Comparison of ENCODE assay signal across 7 mouse cellular contexts in the genomic region with DNA sequence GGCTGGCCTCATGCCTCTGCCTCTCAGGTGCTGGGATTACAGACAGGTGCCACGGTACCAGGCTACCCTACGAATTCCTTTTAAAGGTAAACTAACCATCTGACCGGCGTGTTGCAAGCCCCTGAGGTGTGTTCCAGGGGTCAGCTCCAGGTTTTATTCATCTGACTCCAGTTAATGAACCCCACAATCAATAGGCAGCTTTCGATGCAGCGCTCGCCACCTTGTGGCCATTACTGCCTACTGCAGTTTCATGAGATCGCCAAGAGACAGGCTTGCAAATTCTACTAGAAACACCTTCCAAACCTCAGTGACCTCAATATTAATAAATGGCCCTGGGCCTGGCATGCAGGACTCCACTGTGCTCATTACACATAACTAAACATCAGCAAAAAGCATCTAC. TPM values are rescaled to one million over a fixed set of nuclear protein-coding genes. Genes with fewer than 3 reads are reported as not detected.
DNase-seq lines count a peak whose midpoint lies in the region; ATAC-seq and TF ChIP-seq lines count a peak whose summit lies in the region.

No protein-coding gene starts in this region.

- peak; percentile 44 for DNase-seq in urinary bladder, postnatal 25 days (ENCODE audit: low spot score)
- DNase-seq in urinary bladder, postnatal 10 days (ENCODE audit: low spot score) = no peak
- DNase-seq in embryonic facial prominence, embryonic 14.5 days (ENCODE audit: low spot score) = peak; percentile 38
- DNase-seq in kidney, postnatal 14 days = peak; percentile 50
- peak; percentile 51 for DNase-seq in lung, adult 2 months
- DNase-seq in right cerebral cortex, postnatal 14 days = peak; percentile 60

- no peak overlapping the region for H3K4me2 ChIP-seq in embryonic facial prominence, embryonic 14.5 days (ENCODE audit: low read depth, low read length)

- no peak overlapping the region for H3K27ac ChIP-seq in bone marrow macrophage, adult 2 months (ENCODE audit: insufficient read depth, low read depth, low read length)
- no peak overlapping the region for H3K27ac ChIP-seq in embryonic facial prominence, embryonic 14.5 days (replicated peaks; ENCODE audit: low read depth, low read length)

- no peak for ATAC-seq in embryonic facial prominence, embryonic 14.5 days (ENCODE audit: low read depth)

- no peaks in the 10 kb centered on the region for H3K27me3 ChIP-seq in embryonic facial prominence, embryonic 14.5 days (replicated peaks; ENCODE audit: control insufficient read depth, insufficient read depth, low read length)

- TF ChIP-seq CTCF in bone marrow macrophage, adult 2 months (IDR thresholded peaks at IDR 0.05; ENCODE audit: low read depth, low read length) = peak; percentile 91
- TF ChIP-seq CTCF in lung, adult 2 months (IDR thresholded peaks at IDR 0.05; ENCODE audit: insufficient read depth, low read length) = peak; percentile 84

- H3K9me3 ChIP-seq in embryonic facial prominence, embryonic 14.5 days (ENCODE audit: control insufficient read depth, low read length) = no peaks in the 10 kb centered on the region

- H3K4me1 ChIP-seq in bone marrow macrophage, adult 2 months (ENCODE audit: control insufficient read depth, insufficient read depth, low read length) = no peaks in the 10 kb centered on the region
- no peaks in the 10 kb centered on the region for H3K4me1 ChIP-seq in embryonic facial prominence, embryonic 14.5 days (ENCODE audit: control insufficient read depth, insufficient read depth, low read length)
- no peaks in the 10 kb centered on the region for H3K4me1 ChIP-seq in lung, adult 2 months (ENCODE audit: control insufficient read depth, insufficient read depth, low read length)

- H3K9ac ChIP-seq in embryonic facial prominence, embryonic 14.5 days (ENCODE audit: low read depth, low read length) = no peak overlapping the region

- TF ChIP-seq POLR2A in bone marrow macrophage, adult 2 months (IDR thresholded peaks at IDR 0.05; ENCODE audit: borderline replicate concordance, low read depth, low read length) = no peak
- TF ChIP-seq POLR2A in lung, adult 2 months (IDR thresholded peaks at IDR 0.05; ENCODE audit: borderline replicate concordance, extremely low read depth, low read depth, low read length) = no peak

- no peak overlapping the region for H3K4me3 ChIP-seq in bone marrow macrophage, adult 2 months (ENCODE audit: insufficient read depth, low read length)
- no peak overlapping the region for H3K4me3 ChIP-seq in embryonic facial prominence, embryonic 14.5 days (ENCODE audit: low read depth, low read length)
- no peak overlapping the region for H3K4me3 ChIP-seq in lung, adult 2 months (replicated peaks; ENCODE audit: extremely low read depth, low read depth, low read length)

- H3K36me3 ChIP-seq in embryonic facial prominence, embryonic 14.5 days (ENCODE audit: control insufficient read depth, insufficient read depth, low read length) = no peaks in the 10 kb centered on the region

- 19% methylated on average over 8 of the region's 8 CpGs for WGBS in embryonic facial prominence, embryonic 14.5 days
- WGBS in lung, adult 2 months = 15% methylated on average over 8 of the region's 8 CpGs

RNA-seq across cellular contexts. Expression of gene Pla2g4d, which starts 9.0 kb away (rescaled TPM):
- polyA plus RNA-seq in bone marrow macrophage, adult 2 months (2012; ENCODE audit: insufficient read depth, insufficient read length, missing spikeins) = not detected in 2 replicates
- polyA plus RNA-seq in embryonic facial prominence, embryonic 14.5 days (2014; fragmentation: Nextera tagmentation; extraction: Ambion mirVana) = 0.07 and 0.15 TPM in 2 replicates
- polyA plus RNA-seq in lung, adult 2 months (2012; rRNA removed) = 2.2 TPM in 1 of 2 replicates, not detected in the other

RNA-seq across cellular contexts. Expression of gene Pla2g4f, which starts 34.0 kb away (rescaled TPM):
- not detected in 2 replicates for polyA plus RNA-seq in bone marrow macrophage, adult 2 months (2012; ENCODE audit: insufficient read depth, insufficient read length, missing spikeins)
- 1.7 and 2.5 TPM in 2 replicates for polyA plus RNA-seq in embryonic facial prominence, embryonic 14.5 days (2014; fragmentation: Nextera tagmentation; extraction: Ambion mirVana)
- 4.4 and 12.4 TPM in 2 replicates for polyA plus RNA-seq in lung, adult 2 months (2012; rRNA removed)

RNA-seq across cellular contexts. Expression of gene Pla2g4e, which starts 34.8 kb away (rescaled TPM):
- polyA plus RNA-seq in bone marrow macrophage, adult 2 months (2012; ENCODE audit: insufficient read depth, insufficient read length, missing spikeins) = not detected in 2 replicates
- polyA plus RNA-seq in embryonic facial prominence, embryonic 14.5 days (2014; fragmentation: Nextera tagmentation; extraction: Ambion mirVana) = 0.71 and 0.77 TPM in 2 replicates
- polyA plus RNA-seq in lung, adult 2 months (2012; rRNA removed) = 0.24 and 6.3 TPM in 2 replicates
